Mouse (Mus musculus): Measurements from ENCODE around the gene Gm7168. TPM values are rescaled to one million over a fixed set of nuclear protein-coding genes. Genes with fewer than 3 reads are reported as not detected.
"Not testable (repeated sequence)": the region's sequence is repeated elsewhere in the genome, so short reads cannot be mapped to it uniquely, and the experiment has no call there.

Gm7168 gene
- polyA plus RNA-seq, 1 experiment from 2014 or later = not detected

GRCm38 (mm10) chr17:13920771-13921170 is 27.4 kb upstream of the Gm7168 start:
- no peak overlapping the region for H3K9ac ChIP-seq (ENCODE audit: low read length)
- 55% methylated on average over 2 of the region's 2 CpGs for WGBS

DNA sequence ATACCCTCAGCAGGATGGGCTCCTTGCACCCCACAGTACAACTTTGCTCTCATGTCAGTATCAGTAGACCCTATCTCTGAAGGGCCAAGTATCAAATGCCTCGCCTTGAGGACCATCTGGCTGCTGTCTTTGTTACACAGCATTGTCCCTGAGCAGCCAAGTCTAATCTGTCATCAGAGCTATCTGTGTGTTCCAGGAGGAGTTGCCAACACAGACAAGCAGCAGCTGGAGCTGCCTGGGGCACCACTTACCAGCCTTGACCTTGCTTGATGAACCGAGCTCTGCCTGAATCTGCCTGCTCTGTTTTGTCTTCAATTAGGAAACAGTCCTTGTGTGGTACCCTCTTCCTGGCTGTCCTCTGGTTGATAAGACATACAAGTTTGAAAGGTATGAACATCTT is 24.8 kb upstream of the Gm7168 start:
- no peak overlapping the region for H3K4me2 ChIP-seq (ENCODE audit: low read length)
- no peak for ATAC-seq (ENCODE audit: insufficient number of reproducible peaks, insufficient read depth, low FRiP score, low read depth)
- H3K4me1 ChIP-seq (ENCODE audit: control insufficient read depth in 2 of 2, insufficient read depth in 2 of 2, low read length in 2 of 2) = peaks cover 0 to 13% of the 10 kb centered on the region in 2 experiments; a peak in 2 of 4 replicates
- no peak overlapping the region for H3K9ac ChIP-seq (ENCODE audit: low read length)
- no peak overlapping the region for H3K4me3 ChIP-seq (ENCODE audit: control insufficient read depth in 1 of 2, insufficient read depth in 1 of 2, low read depth in 1 of 2, low read length in 2 of 2)
- H3K9me3 ChIP-seq (ENCODE audit: control insufficient read depth, low read length) = no peaks in the 10 kb centered on the region
- WGBS = 44% methylated on average over 2 of the region's 2 CpGs
- H3K27me3 ChIP-seq (ENCODE audit: control insufficient read depth, insufficient read depth, low read length) = no peaks in the 10 kb centered on the region
- H3K36me3 ChIP-seq (ENCODE audit: control insufficient read depth, insufficient read depth, low read length) = no peaks in the 10 kb centered on the region
- no peak overlapping the region for H3K27ac ChIP-seq (replicated peaks in 1 of 2; ENCODE audit: control insufficient read depth in 1 of 2, insufficient read depth in 1 of 2, low read depth in 2 of 2, low read length in 2 of 2)

More at GRCm38 (mm10) chr17:13920771-13921170, 27.4 kb upstream of the Gm7168 start:
- Histone ChIP-seq H3K9me3 (ENCODE audit: control insufficient read depth, low read length) (no peaks in the 10 kb centered on the region), H3K27me3 (ENCODE audit: control insufficient read depth, insufficient read depth, low read length) (no peaks in the 10 kb centered on the region), H3K27ac (replicated peaks in 1 of 2; ENCODE audit: control insufficient read depth in 1 of 2, insufficient read depth in 1 of 2, low read depth in 2 of 2, low read length in 2 of 2) (no peak overlapping the region), H3K4me3 (ENCODE audit: control insufficient read depth in 1 of 2, insufficient read depth in 1 of 2, low read depth in 1 of 2, low read length in 2 of 2) (no peak overlapping the region), H3K4me2 (ENCODE audit: low read length) (no peak overlapping the region), H3K36me3 (ENCODE audit: control insufficient read depth, insufficient read depth, low read length) (no peaks in the 10 kb centered on the region), H3K4me1 (ENCODE audit: control insufficient read depth in 2 of 2, insufficient read depth in 2 of 2, low read length in 2 of 2) (peaks cover 0 to 13% of the 10 kb centered on the region in 2 experiments; a peak in 2 of 4 replicates)
- ATAC-seq (ENCODE audit: insufficient number of reproducible peaks, insufficient read depth, low FRiP score, low read depth) = no peak

DNA sequence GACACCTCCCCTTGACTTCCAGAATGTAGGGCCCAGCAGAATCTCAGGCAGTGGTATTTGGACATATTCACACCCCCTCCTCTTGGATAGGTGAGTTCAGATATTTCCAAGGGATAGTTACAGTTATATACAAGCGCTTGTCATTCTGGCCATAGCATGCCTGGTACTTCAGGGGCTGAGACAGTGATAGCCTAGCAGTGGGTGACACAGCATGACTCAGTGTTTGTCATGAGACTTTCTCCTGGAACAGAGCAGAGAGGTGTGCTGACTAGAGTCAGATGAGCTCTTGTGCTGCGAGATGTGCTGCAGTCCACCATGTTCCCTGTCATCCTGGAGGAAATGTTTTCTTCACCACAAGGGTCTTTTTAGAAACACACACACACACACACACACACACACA is 23.6 kb upstream of the Gm7168 start:
- 88% methylated on average over 2 of the region's 2 CpGs for WGBS
- Histone ChIP-seq H3K27me3 (ENCODE audit: control insufficient read depth, insufficient read depth, low read length) (no peaks in the 10 kb centered on the region), H3K4me3 (ENCODE audit: control insufficient read depth in 1 of 2, insufficient read depth in 1 of 2, low read depth in 1 of 2, low read length in 2 of 2) (no peak overlapping the region), H3K9ac (ENCODE audit: low read length) (no peak overlapping the region), H3K9me3 (ENCODE audit: control insufficient read depth, low read length) (no peaks in the 10 kb centered on the region), H3K36me3 (ENCODE audit: control insufficient read depth, insufficient read depth, low read length) (no peaks in the 10 kb centered on the region), H3K27ac (replicated peaks in 1 of 2; ENCODE audit: control insufficient read depth in 1 of 2, insufficient read depth in 1 of 2, low read depth in 2 of 2, low read length in 2 of 2) (no peak overlapping the region), H3K4me1 (ENCODE audit: control insufficient read depth in 2 of 2, insufficient read depth in 2 of 2, low read length in 2 of 2) (peaks cover 0 to 13% of the 10 kb centered on the region in 2 experiments; a peak in 2 of 4 replicates), H3K4me2 (ENCODE audit: low read length) (no peak overlapping the region)
- ATAC-seq (ENCODE audit: insufficient number of reproducible peaks, insufficient read depth, low FRiP score, low read depth) = no peak

GRCm38 (mm10) chr17:13925931-13926330 is 22.2 kb upstream of the Gm7168 start:
- H3K4me3 ChIP-seq (ENCODE audit: control insufficient read depth in 1 of 2, insufficient read depth in 1 of 2, low read depth in 1 of 2, low read length in 2 of 2) = no peak overlapping the region
- H3K4me2 ChIP-seq (ENCODE audit: low read length) = no peak overlapping the region
- H3K27me3 ChIP-seq (ENCODE audit: control insufficient read depth, insufficient read depth, low read length) = no peaks in the 10 kb centered on the region
- H3K9me3 ChIP-seq (ENCODE audit: control insufficient read depth, low read length) = no peaks in the 10 kb centered on the region
- H3K9ac ChIP-seq (ENCODE audit: low read length) = no peak overlapping the region
- no peak for ATAC-seq (ENCODE audit: insufficient number of reproducible peaks, insufficient read depth, low FRiP score, low read depth)
- H3K27ac ChIP-seq (replicated peaks in 1 of 2; ENCODE audit: control insufficient read depth in 1 of 2, insufficient read depth in 1 of 2, low read depth in 2 of 2, low read length in 2 of 2) = no peak overlapping the region
- WGBS = 45% methylated on average over 3 of the region's 3 CpGs
- H3K36me3 ChIP-seq (ENCODE audit: control insufficient read depth, insufficient read depth, low read length) = no peaks in the 10 kb centered on the region
- H3K4me1 ChIP-seq (ENCODE audit: control insufficient read depth in 2 of 2, insufficient read depth in 2 of 2, low read length in 2 of 2) = peaks cover 0 to 7% of the 10 kb centered on the region in 2 experiments; a peak in 2 of 4 replicates

DNA sequence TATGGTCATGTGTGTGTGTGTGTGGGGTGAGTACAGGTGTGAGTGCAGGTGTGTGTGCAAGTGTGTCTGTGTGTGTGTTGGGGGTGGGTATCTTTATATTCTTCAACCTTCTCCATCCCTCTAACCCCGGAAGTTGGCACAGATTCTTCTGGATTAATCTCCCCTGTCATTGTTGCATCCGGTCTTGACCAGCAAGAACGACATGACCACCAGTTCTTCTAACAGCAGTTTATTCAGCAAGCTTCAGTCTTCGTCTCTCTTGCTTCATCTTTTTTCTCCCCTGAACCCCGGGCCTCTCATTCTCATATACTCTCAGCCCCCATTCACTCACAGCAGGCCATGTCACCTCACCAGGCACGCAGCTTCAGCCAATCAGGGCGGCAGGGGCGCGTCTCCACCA is 17.8 kb upstream of the Gm7168 start:
- H3K4me3 ChIP-seq (ENCODE audit: control insufficient read depth in 1 of 2, insufficient read depth in 1 of 2, low read depth in 1 of 2, low read length in 2 of 2) = no peak overlapping the region
- no peaks in the 10 kb centered on the region for H3K27me3 ChIP-seq (ENCODE audit: control insufficient read depth, insufficient read depth, low read length)
- no peak overlapping the region for H3K9ac ChIP-seq (ENCODE audit: low read length)
- WGBS = 81% methylated on average over 9 of the region's 9 CpGs
- no peaks in the 10 kb centered on the region for H3K4me1 ChIP-seq (ENCODE audit: control insufficient read depth in 2 of 2, insufficient read depth in 2 of 2, low read length in 2 of 2)
- no peaks in the 10 kb centered on the region for H3K36me3 ChIP-seq (ENCODE audit: control insufficient read depth, insufficient read depth, low read length)
- H3K4me2 ChIP-seq (ENCODE audit: low read length) = no peak overlapping the region
- ATAC-seq (ENCODE audit: insufficient number of reproducible peaks, insufficient read depth, low FRiP score, low read depth) = no peak
- no peak overlapping the region for H3K27ac ChIP-seq (replicated peaks in 1 of 2; ENCODE audit: control insufficient read depth in 1 of 2, insufficient read depth in 1 of 2, low read depth in 2 of 2, low read length in 2 of 2)
- H3K9me3 ChIP-seq (ENCODE audit: control insufficient read depth, low read length) = no peaks in the 10 kb centered on the region

DNA sequence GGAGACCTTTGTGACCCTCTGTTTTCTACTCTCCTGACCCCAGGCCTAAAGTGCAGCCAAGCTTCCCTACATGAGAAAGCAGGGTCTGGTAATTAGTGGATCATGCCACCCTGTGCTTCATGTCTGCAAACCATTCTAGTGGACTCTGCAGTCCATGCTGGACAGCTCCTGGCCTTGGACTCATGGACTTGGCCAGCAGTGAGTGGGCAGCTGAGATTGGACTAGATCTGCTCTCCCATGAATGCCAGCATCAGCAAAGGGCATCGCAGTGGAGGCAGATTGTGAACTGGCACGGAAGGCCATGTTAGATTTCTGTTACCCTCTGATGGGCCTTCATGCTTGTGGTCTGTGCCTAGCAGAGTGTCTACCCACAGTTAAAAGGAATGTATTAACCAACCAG is 12.8 kb upstream of the Gm7168 start:
- not testable (repeated sequence) for H3K9me3 ChIP-seq (ENCODE audit: control insufficient read depth, low read length); ATAC-seq (ENCODE audit: insufficient number of reproducible peaks, insufficient read depth, low FRiP score, low read depth); H3K4me2 ChIP-seq (ENCODE audit: low read length); H3K9ac ChIP-seq (ENCODE audit: low read length); H3K4me3 ChIP-seq (ENCODE audit: control insufficient read depth in 1 of 2, insufficient read depth in 1 of 2, low read depth in 1 of 2, low read length in 2 of 2); H3K27ac ChIP-seq (replicated peaks in 1 of 2; ENCODE audit: control insufficient read depth in 1 of 2, insufficient read depth in 1 of 2, low read depth in 2 of 2, low read length in 2 of 2); H3K36me3 ChIP-seq (ENCODE audit: control insufficient read depth, insufficient read depth, low read length); H3K27me3 ChIP-seq (ENCODE audit: control insufficient read depth, insufficient read depth, low read length)
- WGBS = 91% methylated on average over 2 of the region's 2 CpGs
- peaks cover 15 to 18% of the 10 kb centered on the region in 2 experiments for H3K4me1 ChIP-seq (ENCODE audit: control insufficient read depth in 2 of 2, insufficient read depth in 2 of 2, low read length in 2 of 2)

DNA sequence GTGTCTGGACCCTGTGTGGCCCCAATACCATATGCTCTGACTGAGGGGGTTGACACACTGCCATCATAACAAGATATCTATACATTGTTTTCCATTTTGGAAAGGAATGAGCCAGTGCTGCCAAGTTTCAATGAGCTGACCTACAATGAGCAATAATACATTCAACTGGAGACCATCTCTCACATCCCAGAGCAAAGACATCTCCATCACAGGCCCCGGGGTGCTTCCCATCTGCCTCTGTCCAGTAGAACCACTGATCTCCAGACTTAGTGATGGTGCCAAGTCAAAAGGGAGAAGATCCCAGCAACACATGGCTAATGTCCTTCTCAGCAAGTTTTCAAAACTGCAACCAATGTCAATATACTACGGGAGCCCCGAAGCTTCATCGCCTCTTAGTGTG is 10.4 kb upstream of the Gm7168 start:
- H3K4me1 ChIP-seq (ENCODE audit: control insufficient read depth in 2 of 2, insufficient read depth in 2 of 2, low read length in 2 of 2) = peaks cover 15 to 18% of the 10 kb centered on the region in 2 experiments
- ATAC-seq (ENCODE audit: insufficient number of reproducible peaks, insufficient read depth, low FRiP score, low read depth) = no peak
- no peak overlapping the region for H3K9ac ChIP-seq (ENCODE audit: low read length)
- peak overlapping the region in 1 of 2 experiments; percentile 80; a peak in 1 of 4 replicates for H3K27ac ChIP-seq (replicated peaks in 1 of 2; ENCODE audit: control insufficient read depth in 1 of 2, insufficient read depth in 1 of 2, low read depth in 2 of 2, low read length in 2 of 2)
- no peak overlapping the region for H3K4me2 ChIP-seq (ENCODE audit: low read length)
- no peaks in the 10 kb centered on the region for H3K9me3 ChIP-seq (ENCODE audit: control insufficient read depth, low read length)
- H3K4me3 ChIP-seq (ENCODE audit: control insufficient read depth in 1 of 2, insufficient read depth in 1 of 2, low read depth in 1 of 2, low read length in 2 of 2) = no peak overlapping the region
- H3K36me3 ChIP-seq (ENCODE audit: control insufficient read depth, insufficient read depth, low read length) = no peaks in the 10 kb centered on the region
- H3K27me3 ChIP-seq (ENCODE audit: control insufficient read depth, insufficient read depth, low read length) = no peaks in the 10 kb centered on the region
- WGBS = 91% methylated on average over 4 of the region's 4 CpGs

DNA sequence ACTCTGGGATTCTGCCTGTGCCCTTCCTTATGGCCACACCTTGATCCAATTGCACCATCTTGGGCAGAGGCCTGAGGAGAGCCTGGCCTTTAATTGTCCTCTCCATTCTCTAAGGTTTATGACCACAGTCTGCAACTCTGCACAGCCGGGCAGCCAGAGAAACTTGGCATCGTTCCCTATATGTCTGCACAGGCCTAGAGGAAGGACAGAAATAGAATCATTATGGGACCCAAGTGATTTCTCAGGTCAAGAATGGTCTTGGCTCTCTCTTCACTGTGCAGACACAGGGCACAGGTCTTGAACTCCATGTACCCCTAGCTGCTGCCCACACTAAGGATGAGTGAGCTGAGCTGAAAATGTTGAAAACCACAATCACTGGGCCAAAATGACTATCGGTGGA is 9.5 kb upstream of the Gm7168 start:
- WGBS = 29% methylated on average over 3 of the region's 3 CpGs
- Histone ChIP-seq H3K36me3 (ENCODE audit: control insufficient read depth, insufficient read depth, low read length) (no peaks in the 10 kb centered on the region), H3K27ac (replicated peaks in 1 of 2; ENCODE audit: control insufficient read depth in 1 of 2, insufficient read depth in 1 of 2, low read depth in 2 of 2, low read length in 2 of 2) (peak overlapping the region; percentile 58 to 80), H3K9ac (ENCODE audit: low read length) (no peak overlapping the region), H3K27me3 (ENCODE audit: control insufficient read depth, insufficient read depth, low read length) (no peaks in the 10 kb centered on the region), H3K9me3 (ENCODE audit: control insufficient read depth, low read length) (no peaks in the 10 kb centered on the region), H3K4me1 (ENCODE audit: control insufficient read depth in 2 of 2, insufficient read depth in 2 of 2, low read length in 2 of 2) (peaks cover 15 to 18% of the 10 kb centered on the region in 2 experiments), H3K4me2 (ENCODE audit: low read length) (no peak overlapping the region), H3K4me3 (ENCODE audit: control insufficient read depth in 1 of 2, insufficient read depth in 1 of 2, low read depth in 1 of 2, low read length in 2 of 2) (no peak overlapping the region)
- peak; percentile 85 for ATAC-seq (ENCODE audit: insufficient number of reproducible peaks, insufficient read depth, low FRiP score, low read depth)
